Mouse (Mus musculus) kidney, postnatal 10 days (tissue): ENCODE results near the gene Spry1.

ENCODE experiments used
- DNase-seq: peaks from one replicate; pipeline ENCODE4 v3.0.0; 2021; ENCODE audit warnings: mixed read lengths

The Spry1 gene

DNA sequence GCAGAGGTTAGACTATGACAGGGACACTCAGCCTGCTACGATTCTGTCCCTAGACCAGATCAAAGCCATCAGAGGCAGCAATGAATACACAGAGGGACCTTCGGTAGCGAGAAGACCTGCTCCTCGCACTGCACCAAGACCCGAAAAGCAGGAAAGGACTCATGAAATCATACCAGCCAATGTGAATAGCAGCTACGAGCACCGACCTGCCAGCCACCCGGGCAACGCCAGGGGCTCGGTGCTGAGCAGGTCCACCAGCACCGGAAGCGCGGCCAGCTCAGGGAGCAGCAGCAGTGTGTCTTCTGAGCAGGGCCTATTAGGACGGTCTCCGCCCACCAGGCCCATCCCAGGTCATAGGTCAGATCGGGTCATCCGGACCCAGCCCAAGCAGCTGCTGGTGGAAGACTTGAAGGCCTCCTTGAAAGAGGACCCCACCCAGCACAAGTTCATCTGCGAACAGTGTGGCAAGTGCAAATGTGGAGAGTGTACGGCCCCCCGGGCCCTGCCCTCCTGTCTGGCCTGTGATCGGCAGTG lies 3.0 kb downstream of the Spry1 start:
- DNase-seq, result peak; percentile 82

DNA sequence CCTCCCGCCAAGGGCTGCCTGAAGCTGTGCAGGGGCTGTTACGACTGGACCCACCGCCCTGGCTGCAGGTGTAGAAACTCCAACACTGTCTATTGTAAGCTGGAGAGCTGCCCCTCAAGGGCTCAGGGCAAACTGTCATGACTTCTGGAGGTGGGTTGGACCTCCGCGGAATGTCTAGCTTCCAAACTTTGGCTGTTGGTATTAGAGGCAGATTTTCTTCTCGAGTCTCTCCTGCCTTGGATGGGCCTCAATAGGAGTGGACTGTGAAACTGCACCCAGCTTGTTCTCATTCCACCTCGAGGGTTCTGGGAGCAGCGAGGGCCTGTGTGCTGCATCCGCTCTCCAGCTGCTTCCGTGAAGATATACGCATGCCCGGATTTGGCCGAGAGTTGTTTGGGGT lies 3.7 kb downstream of the Spry1 start:
- DNase-seq, result peak; percentile 43

DNA sequence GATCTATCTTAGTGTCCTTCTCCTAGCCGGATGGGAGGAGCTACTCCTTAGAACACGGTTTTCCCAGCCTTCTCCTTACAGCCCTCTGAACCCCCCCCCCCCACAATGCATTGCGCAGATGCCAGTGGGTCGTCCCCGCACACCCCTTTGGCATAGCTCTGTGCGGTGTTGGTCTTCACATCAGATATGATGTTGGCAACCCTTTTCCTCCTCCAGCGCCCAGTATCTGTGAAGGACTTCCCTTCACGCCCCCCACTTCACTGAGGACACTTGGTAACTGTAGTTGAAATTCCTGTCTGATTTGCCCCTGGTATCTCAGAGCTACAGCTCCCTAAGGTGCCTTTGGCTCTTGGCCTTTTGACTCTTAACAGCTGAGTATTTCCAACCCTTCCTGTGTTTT lies 4.2 kb downstream of the Spry1 start:
- DNase-seq, result no peak

GRCm38 (mm10) chr3:37645061-37645460 lies 5.3 kb downstream of the Spry1 start:
- no peak for DNase-seq

- no peak for DNase-seq
Measured at GRCm38 (mm10) chr3:37646221-37646620, 6.5 kb downstream of the Spry1 start.

GRCm38 (mm10) chr3:37647225-37647624 lies 7.5 kb downstream of the Spry1 start:
- DNase-seq, result no peak

GRCm38 (mm10) chr3:37648244-37648643 lies 8.5 kb downstream of the Spry1 start:
- peak; percentile 30 for DNase-seq

DNA sequence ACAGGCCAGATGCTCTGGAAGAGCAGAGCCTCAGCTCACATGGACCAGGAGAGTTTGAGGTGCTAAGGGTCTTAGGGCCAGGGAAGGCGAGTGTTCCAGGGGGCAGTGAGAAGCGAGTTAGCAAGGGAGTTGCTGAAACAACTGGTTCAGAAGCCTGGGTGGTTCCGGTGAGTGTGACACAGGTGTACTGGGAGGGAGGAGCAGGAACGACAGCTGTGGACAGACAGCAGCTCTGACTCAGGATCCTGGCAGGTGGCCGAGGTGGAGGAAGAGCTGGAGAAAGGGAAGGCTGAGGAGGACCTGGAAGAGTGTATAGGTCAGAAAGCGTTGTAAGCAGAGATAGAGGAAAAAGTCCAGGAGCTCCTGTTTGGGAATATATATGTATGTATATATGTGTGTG lies 9.5 kb downstream of the Spry1 start:
- DNase-seq, result peak; percentile 30

DNA sequence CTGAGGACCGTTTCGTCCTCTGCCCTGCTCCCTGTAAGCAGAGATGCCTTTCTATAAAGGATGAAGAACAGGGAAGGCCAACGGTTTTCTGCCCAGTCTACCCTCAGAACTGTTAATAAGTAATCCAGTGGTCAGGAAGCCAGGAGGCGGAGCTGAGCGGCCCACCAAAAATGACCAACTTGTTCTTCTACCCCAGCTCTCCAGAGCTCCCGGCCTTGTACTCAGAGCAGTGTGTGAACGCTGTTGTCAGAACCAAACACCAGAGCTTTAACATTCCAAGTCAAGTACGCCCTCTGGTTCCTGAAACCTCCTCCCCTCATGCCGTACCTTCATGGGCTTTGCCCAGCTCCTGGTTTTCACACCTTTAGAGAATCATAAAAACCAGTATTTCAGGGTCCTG lies 12.8 kb downstream of the Spry1 start:
- peak; percentile 48 for DNase-seq

DNA sequence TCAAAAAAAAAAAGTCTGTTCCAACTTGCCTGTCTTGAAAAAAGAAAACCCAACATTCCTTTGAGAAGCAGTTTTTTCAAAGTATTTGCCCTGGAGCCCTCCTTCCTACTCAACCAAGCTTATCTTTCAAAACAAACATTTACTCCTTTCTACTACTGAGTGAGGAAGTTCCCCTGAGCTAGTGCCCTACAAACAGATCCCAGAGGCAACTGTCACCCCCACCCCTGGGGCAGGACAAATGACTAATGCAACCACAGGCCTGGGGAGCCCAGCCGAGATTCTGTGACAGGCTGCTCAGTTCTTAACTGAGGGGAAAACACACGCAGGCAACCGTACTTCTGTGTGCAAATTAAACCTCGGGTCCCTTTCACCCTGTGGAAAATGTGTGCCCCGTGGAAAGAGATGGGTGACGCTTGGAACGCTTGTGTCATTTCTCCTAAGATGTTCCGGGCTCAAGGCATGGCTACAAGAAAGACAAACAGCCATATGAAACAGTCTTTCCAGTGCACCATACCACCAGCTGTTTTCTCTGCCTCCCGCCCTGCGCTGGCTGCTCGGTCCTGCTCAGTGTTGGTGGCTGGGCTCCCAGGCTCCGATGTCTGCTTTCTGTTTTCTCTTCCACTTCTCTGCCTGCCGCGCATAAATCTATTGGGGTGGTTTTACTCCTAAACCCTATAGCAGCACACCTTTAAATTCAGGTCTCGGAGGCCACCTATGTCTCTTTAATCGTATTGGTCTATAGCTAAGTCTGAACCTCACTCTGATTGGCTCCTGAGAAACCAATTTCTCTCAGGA lies 14.4 kb downstream of the Spry1 start:
- DNase-seq, result peak; percentile 65

GRCm38 (mm10) chr3:37654787-37655186 lies 15.0 kb downstream of the Spry1 start:
- no peak for DNase-seq

GRCm38 (mm10) chr3:37655933-37656633 lies 16.3 kb downstream of the Spry1 start:
- no peak for DNase-seq

DNA sequence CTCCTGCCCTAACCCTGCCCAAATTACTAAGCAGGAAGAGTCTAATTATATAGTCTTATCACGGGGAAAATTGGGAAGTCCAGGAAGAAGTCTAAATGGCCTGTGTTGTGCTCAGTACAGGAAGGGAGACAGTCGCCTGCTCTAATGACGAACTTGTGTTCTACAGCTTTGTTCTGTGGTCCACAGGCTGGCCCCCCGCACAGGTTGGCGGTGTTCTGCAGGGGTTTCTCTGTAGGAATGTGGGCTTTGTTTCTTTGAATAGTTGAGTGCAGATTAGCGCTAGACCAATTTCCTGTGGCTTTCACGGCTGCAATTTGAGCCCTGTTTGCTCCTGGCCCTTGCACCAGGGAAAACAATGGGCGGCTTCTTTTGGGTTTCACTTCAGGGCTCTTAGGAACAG lies 17.3 kb downstream of the Spry1 start:
- no peak for DNase-seq

GRCm38 (mm10) chr3:37658155-37658554 lies 18.4 kb downstream of the Spry1 start:
- DNase-seq, result no peak

DNA sequence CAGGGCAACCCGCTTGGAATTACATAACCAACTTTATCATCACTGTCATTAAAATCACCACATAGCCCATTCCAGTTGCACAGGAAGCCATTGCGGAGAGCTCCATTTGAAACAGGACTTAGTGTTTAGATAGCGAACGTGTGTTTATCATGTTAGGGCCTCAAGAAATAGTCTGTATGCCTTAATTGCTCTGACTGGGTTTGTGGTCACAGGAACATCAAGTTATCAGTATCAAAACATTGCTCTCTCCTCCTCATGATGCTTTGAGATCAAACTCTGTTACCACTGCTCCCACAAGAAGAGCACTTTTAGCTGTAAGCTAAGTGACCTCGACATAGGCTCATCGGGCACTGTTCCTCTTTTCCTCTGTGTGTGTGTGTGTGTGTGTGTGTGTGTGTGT lies 19.9 kb downstream of the Spry1 start:
- DNase-seq, result no peak

DNA sequence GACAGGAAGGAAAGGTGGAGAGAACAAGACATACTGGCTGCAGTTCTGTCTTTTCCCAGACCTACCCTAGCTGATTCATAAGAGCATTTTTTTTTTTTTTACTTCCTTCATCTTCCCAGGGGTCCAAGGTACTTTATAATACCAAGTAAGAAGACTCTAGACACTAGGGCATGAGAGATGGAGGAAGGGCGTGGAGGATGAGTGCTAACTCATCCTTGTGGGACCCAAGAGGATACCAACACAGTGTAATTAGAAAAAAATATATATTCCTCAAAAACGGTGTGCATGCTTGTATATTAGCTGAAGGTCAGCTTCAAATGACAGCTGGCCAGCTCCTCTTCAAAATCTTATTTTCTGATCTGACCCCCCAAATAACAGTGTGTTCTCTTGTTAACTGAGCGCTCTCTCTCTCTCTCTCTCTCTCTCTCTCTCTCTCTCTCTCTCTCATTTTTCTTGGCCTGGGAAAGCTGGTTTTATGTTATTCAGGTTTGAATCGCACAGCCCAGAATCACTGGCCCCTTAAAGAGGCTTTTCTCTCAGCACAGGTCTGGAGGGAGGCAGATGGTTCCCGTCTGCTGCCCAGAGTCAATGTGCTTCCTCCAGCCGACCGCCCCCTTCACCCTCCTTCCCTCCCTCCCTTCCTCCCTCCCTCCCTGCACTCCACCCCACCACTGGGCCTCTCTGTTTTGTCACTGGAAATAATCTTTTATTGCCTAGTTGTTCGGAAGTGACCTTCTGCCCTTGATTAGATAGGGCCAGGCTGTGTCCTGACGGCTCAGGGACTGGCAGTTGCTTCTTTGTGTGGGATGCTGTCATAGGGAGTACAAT lies 26.8 kb downstream of the Spry1 start:
- DNase-seq, result peak; percentile 83

GRCm38 (mm10) chr3:37667119-37667467 lies 27.3 kb downstream of the Spry1 start:
- DNase-seq, result no peak

DNA sequence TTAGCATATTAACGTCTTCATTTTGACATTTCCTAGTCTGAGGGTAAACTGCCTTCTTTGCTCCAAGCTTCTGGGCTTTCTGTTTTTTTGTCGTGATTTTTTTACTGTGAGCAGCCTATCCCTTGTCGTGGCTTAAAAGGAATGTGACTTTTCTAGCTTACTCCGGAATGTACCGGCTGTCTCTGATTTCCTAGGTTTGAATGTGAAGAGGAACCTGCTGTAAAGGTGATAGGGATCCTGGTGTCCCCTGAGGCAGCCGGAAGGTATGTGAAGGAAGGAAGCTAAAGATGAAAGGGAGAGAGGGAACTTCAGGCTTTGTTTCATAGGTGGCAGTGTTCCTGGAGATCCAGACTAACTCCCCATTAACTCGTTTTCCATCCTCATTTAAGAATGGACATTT lies 28.0 kb downstream of the Spry1 start:
- DNase-seq, result no peak

- DNase-seq, result no peak
Measured at GRCm38 (mm10) chr3:37668652-37669051, 28.9 kb downstream of the Spry1 start.

GRCm38 (mm10) chr3:37669100-37669499 lies 29.4 kb downstream of the Spry1 start:
- DNase-seq, result no peak

DNA sequence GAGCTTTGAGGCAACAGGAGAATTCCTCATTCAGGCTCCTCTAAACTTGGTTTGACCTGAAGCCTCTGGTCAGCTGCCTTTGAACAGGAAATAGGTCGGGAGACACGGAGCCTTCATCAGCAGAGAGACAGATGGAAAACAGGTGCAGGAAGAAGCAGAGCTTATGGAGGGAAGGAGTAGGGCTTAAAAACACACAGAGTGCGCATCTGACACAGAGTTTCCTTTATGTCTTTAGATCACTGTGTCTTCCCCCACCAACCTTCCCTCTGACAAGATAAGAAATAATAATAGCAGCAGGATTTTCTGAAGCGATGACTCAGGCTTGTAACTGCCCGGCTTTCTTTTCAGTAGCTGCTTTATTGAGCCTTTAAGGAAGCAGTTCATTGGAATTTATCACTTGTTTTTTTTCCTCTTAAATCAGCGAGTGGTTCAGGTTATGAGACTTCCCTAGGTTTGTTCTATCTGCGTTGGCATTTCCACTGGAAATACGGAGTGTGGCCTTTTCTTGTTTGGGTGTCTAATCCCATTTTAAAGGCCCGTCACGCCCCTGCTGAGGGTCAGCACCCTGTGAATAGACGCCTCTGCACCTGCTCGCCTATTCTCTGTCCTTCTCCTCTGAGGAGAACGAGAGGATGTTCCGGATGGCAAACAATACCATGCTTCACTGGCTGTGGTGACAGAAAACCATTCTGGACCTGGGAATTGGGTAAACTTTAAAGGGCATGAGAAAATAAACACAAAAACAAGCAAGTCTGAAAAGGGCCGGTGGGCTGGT lies 32.7 kb downstream of the Spry1 start:
- no peak for DNase-seq

DNA sequence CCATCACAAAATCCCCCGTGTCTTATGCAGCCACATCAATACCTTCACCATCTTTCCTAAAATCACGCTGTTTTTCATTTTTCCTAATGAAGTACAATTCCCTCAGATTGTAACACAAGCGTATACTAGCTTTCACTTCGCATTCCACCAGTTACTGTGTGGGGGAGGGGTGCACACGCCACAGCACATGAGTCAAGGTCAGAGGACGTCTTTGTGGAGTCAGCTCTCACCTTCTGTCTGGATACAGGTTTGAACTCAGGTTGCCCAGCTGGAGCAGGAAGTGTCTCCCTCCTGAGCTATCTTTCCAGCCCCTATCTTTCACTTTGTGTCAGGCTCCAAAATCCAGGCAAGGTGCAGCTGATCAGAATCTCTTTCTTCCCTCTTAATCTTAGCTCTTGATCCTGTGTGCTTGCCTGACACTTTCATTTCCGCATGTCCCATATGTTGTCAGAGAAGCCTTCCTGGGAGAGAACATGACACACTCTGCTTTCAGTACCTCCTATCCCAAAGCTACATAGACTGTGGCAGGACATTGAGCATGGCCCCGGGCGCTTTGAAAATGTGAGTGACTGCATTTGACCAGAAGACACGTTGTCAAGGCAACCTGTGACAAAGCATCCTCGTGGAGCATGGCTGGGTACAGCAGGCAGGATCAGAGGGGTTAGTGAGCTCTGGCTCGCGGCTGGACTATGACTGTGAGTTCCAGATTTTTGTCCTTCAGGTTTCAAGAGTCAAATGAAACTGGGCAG lies 33.9 kb downstream of the Spry1 start:
- no peak for DNase-seq
